Mouse (Mus musculus): ENCODE measurements at regions not wholly inside any gene's neighbourhood (a gene's known extent, or its start where the extent isn't known, plus 50 kb on each side); places are given as distances from the start of the nearest gene placed in this dataset.

DNA sequence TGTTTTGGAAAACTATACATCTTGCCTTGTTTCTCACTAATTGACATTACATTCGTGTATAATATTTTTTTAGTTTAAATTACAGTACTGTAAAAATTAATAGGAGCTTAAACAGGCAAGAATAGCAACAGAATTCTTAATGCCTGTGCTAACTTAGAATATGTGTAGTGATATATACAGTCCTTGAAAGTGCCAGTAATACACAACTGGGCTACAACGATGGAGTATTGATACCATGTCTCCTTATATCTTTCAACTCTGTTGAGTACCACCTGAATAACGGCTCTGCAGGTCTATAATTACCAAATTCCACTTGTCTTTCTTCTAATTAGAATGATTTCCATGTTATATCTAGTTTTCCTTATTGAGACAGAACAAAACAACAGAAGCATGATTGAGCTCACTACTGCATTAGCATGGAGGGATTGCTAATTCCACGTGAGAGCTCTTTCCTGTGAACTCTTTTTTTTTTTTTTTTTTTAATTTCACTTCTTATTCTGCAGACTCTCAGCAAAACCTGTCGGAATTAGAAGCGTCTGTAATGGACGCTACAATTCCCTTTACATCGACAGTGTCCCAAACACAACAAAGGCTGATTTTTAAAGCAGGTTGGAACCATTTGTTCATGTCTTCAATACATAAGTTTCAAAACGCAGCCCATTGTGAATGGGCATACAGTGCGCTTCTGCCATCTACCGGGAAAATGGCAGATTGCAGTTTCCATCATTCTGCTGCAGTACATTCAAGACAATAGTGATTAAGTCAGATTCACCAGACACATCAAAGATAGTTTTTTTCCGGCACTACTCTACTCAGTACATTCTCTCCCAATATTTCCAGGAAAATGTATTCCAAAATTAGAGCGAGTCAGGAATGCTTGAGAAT, 300.8 kb upstream of the Gpc5 start:
- ATAC-seq (ENCODE audit: low FRiP score) (peak; percentile 88), DNase-seq (ENCODE audit: low spot score) (peak; percentile 96)
- Histone ChIP-seq H3K4me3 (replicated peaks; ENCODE audit: low read length) (no peak overlapping the region), H3K9ac (0 out of 2 replicates have a peak overlapping the region, but pooled peaks have one; percentile 4), H3K4me1 (replicated peaks; ENCODE audit: control insufficient read depth, insufficient read depth, low read length) (no peaks in the 10 kb centered on the region), H3K27ac (peak overlapping the region; percentile 30; the same call in 1 of the 2 replicates), H3K27me3 (ENCODE audit: control insufficient read depth, insufficient read depth, low read length) (no peaks in the 10 kb centered on the region), H3K36me3 (replicated peaks; ENCODE audit: control insufficient read depth, insufficient read depth) (no peaks in the 10 kb centered on the region), H3K9me3 (ENCODE audit: control insufficient read depth, low read length) (no peaks in the 10 kb centered on the region), H3K4me2 (replicated peaks) (peak overlapping the region; percentile 43)
- WGBS: 20% methylated on average over 13 of the region's 13 CpGs

DNA sequence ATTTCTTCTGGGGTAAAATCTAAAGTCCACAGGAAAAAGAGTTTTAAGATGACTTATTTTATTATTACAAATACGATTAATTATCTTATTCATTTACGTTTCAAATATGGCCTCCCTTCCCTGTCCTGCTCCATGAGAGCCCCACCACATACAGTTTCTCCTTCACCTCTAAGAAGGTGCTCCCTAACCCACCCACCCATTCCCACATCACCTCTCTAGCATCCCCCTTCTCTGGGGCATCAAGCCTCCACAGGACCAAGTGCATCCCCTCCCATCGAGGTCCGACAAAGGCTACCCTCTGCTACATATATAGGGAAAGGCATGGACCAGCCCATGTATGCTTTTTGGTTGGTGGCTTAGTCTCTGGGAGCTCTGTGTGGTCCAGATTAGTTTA, 300.2 kb upstream of the Gpc5 start:
- peak overlapping the region; percentile 43; the same call in 1 of the 2 replicates for H3K4me2 ChIP-seq (replicated peaks)

GRCm38 (mm10) chr14:114804643-114805042, 287.4 kb upstream of the Gpc5 start:
- Histone ChIP-seq H3K36me3 (replicated peaks; ENCODE audit: control insufficient read depth, insufficient read depth) (no peaks in the 10 kb centered on the region), H3K9ac (no peak overlapping the region), H3K27ac (no peak overlapping the region), H3K27me3 (ENCODE audit: control insufficient read depth, insufficient read depth, low read length) (no peaks in the 10 kb centered on the region), H3K9me3 (ENCODE audit: control insufficient read depth, low read length) (no peaks in the 10 kb centered on the region), H3K4me1 (replicated peaks; ENCODE audit: control insufficient read depth, insufficient read depth, low read length) (no peaks in the 10 kb centered on the region), H3K4me2 (replicated peaks) (no peak overlapping the region), H3K4me3 (replicated peaks; ENCODE audit: low read length) (no peak overlapping the region)
- DNase-seq (ENCODE audit: low spot score) (no peak), ATAC-seq (ENCODE audit: low FRiP score) (no peak)
- WGBS: 77% methylated on average over 11 of the region's 11 CpGs

More for the DNA sequence above, 300.2 kb upstream of the Gpc5 start:
- Histone ChIP-seq H3K4me1 (replicated peaks; ENCODE audit: control insufficient read depth, insufficient read depth, low read length) (no peaks in the 10 kb centered on the region), H3K9ac (no peak overlapping the region), H3K4me3 (replicated peaks; ENCODE audit: low read length) (no peak overlapping the region), H3K9me3 (ENCODE audit: control insufficient read depth, low read length) (no peaks in the 10 kb centered on the region), H3K27me3 (ENCODE audit: control insufficient read depth, insufficient read depth, low read length) (no peaks in the 10 kb centered on the region), H3K27ac (no peak overlapping the region), H3K36me3 (replicated peaks; ENCODE audit: control insufficient read depth, insufficient read depth) (no peaks in the 10 kb centered on the region)
- ATAC-seq (ENCODE audit: low FRiP score): peak; percentile 22; the same call in 1 of the 2 replicates
- WGBS: 71% methylated on average over 4 of the region's 4 CpGs
- DNase-seq (ENCODE audit: low spot score): no peak

- H3K4me1 ChIP-seq (replicated peaks; ENCODE audit: control insufficient read depth, insufficient read depth, low read length): no peaks in the 10 kb centered on the region
- ATAC-seq (ENCODE audit: low FRiP score) (no peak), DNase-seq (ENCODE audit: low spot score) (no peak)
- no peak overlapping the region for H3K4me2 ChIP-seq (replicated peaks)
- no peak overlapping the region for H3K9ac ChIP-seq
- 53% methylated on average over 2 of the region's 2 CpGs for WGBS
- no peaks in the 10 kb centered on the region for H3K27me3 ChIP-seq (ENCODE audit: control insufficient read depth, insufficient read depth, low read length)
- H3K9me3 ChIP-seq (ENCODE audit: control insufficient read depth, low read length): no peaks in the 10 kb centered on the region
- no peak overlapping the region for H3K4me3 ChIP-seq (replicated peaks; ENCODE audit: low read length)
- no peak overlapping the region for H3K27ac ChIP-seq
- no peaks in the 10 kb centered on the region for H3K36me3 ChIP-seq (replicated peaks; ENCODE audit: control insufficient read depth, insufficient read depth)
Observed at GRCm38 (mm10) chr14:114808621-114809020, 283.4 kb upstream of the Gpc5 start.

DNA sequence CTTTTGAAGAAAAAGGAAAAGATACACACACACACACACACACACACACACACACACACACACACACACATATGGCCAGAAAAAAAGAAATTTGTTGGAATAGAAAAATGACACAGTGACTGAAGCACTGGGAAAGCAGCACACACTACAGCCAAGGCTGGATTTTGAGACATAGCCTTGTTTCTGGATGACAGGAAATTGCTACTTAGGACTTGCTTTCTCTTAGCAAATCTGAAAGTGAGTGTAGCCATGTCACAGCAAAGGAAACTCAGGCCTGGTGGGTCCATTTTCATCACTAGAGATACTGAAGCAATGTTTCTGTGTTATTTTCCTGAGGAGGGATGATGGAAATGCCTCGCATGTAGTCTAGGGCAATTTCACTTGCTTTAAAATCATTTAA, 271.3 kb upstream of the Gpc5 start:
- Histone ChIP-seq H3K27ac (no peak overlapping the region), H3K4me2 (replicated peaks) (no peak overlapping the region), H3K4me3 (replicated peaks; ENCODE audit: low read length) (no peak overlapping the region), H3K4me1 (replicated peaks; ENCODE audit: control insufficient read depth, insufficient read depth, low read length) (0 out of 2 replicates have a peak, but pooled peaks cover 4% of the 10 kb centered on the region), H3K36me3 (replicated peaks; ENCODE audit: control insufficient read depth, insufficient read depth) (no peaks in the 10 kb centered on the region), H3K9ac (no peak overlapping the region), H3K27me3 (ENCODE audit: control insufficient read depth, insufficient read depth, low read length) (no peaks in the 10 kb centered on the region), H3K9me3 (ENCODE audit: control insufficient read depth, low read length) (no peaks in the 10 kb centered on the region)
- no peak for ATAC-seq (ENCODE audit: low FRiP score)
- WGBS: 39% methylated on average over 1 of the region's 1 CpGs
- DNase-seq (ENCODE audit: low spot score): no peak

- ATAC-seq (ENCODE audit: low FRiP score): no peak
- H3K36me3 ChIP-seq (replicated peaks; ENCODE audit: control insufficient read depth, insufficient read depth): no peaks in the 10 kb centered on the region
- WGBS: 24% methylated on average over 2 of the region's 2 CpGs
- H3K4me2 ChIP-seq (replicated peaks): no peak overlapping the region
- DNase-seq (ENCODE audit: low spot score): no peak
- no peak overlapping the region for H3K4me3 ChIP-seq (replicated peaks; ENCODE audit: low read length)
- 0 out of 2 replicates have a peak, but pooled peaks cover 4% of the 10 kb centered on the region for H3K4me1 ChIP-seq (replicated peaks; ENCODE audit: control insufficient read depth, insufficient read depth, low read length)
- H3K27me3 ChIP-seq (ENCODE audit: control insufficient read depth, insufficient read depth, low read length): no peaks in the 10 kb centered on the region
- H3K9ac ChIP-seq: no peak overlapping the region
- no peak overlapping the region; the same call in 1 of the 2 replicates for H3K27ac ChIP-seq
- H3K9me3 ChIP-seq (ENCODE audit: control insufficient read depth, low read length): no peaks in the 10 kb centered on the region
Observed at GRCm38 (mm10) chr14:114821098-114821594, 270.9 kb upstream of the Gpc5 start.

DNA sequence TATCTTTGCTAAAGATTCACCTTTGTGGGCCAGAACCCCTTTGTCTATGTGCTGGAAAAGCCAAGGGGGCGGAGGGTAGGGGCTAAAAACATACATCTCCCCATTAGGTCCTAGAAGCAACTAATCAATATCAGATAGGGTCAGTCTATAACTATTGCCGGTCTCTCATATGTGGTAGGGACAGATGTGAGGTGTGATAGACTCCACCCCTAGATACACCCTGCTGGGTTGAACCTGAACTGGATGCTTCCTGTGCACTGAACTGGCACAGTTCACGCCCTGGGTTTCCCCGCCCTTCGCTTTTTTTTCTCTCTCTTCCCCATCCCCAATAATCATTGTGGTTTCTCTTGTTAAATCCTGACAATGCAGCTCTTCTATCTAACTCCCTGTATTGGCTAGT, 270.3 kb upstream of the Gpc5 start:
- no peaks in the 10 kb centered on the region for H3K27me3 ChIP-seq (ENCODE audit: control insufficient read depth, insufficient read depth, low read length)
- no peaks in the 10 kb centered on the region for H3K36me3 ChIP-seq (replicated peaks; ENCODE audit: control insufficient read depth, insufficient read depth)
- H3K4me2 ChIP-seq (replicated peaks): no peak overlapping the region
- WGBS: 81% methylated on average over 5 of the region's 5 CpGs
- H3K9me3 ChIP-seq (ENCODE audit: control insufficient read depth, low read length): no peaks in the 10 kb centered on the region
- H3K4me3 ChIP-seq (replicated peaks; ENCODE audit: low read length): no peak overlapping the region
- no peak overlapping the region for H3K9ac ChIP-seq
- 0 out of 2 replicates have a peak, but pooled peaks cover 4% of the 10 kb centered on the region for H3K4me1 ChIP-seq (replicated peaks; ENCODE audit: control insufficient read depth, insufficient read depth, low read length)
- no peak for DNase-seq (ENCODE audit: low spot score)
- no peak overlapping the region for H3K27ac ChIP-seq
- ATAC-seq (ENCODE audit: low FRiP score): no peak

DNA sequence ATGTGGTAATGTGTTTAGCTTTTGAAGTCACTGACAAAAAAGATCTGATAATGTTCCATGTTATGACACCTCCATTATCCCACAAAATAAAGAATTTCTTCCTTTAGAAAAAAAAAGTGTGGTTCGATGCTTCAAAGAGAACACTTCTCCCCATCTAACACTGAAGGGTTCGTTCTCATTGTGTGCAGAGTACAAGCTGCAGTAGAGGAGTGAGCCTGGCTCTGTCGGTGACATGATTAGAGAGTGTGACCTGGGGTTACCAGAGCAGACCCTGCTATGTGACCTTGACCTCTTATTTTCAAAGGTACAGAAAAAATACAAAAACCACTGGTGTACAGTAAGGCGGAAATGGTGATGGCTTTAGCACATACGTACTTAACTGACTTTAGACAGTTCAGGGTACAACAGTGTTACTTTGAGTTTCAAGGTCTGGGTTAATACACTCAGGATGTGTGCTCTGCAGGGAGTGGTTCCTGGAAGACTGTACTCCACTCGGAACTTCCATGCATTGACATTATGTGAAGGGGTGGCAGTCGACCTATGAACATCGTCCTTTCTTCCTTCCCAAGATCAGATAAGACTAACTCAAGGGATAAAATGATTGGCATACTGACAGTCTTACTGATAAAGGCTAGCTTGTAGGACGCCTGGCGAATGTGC, 265.2 kb upstream of the Gpc5 start:
- H3K9me3 ChIP-seq (ENCODE audit: control insufficient read depth, low read length): no peaks in the 10 kb centered on the region
- no peak overlapping the region for H3K4me2 ChIP-seq (replicated peaks)
- no peak overlapping the region for H3K4me3 ChIP-seq (replicated peaks; ENCODE audit: low read length)
- no peaks in the 10 kb centered on the region for H3K36me3 ChIP-seq (replicated peaks; ENCODE audit: control insufficient read depth, insufficient read depth)
- H3K9ac ChIP-seq: no peak overlapping the region
- WGBS: 75% methylated on average over 10 of the region's 10 CpGs
- H3K27me3 ChIP-seq (ENCODE audit: control insufficient read depth, insufficient read depth, low read length): no peaks in the 10 kb centered on the region
- ATAC-seq (ENCODE audit: low FRiP score) (no peak), DNase-seq (ENCODE audit: low spot score) (no peak)
- 0 out of 2 replicates have a peak, but pooled peaks cover 5% of the 10 kb centered on the region for H3K4me1 ChIP-seq (replicated peaks; ENCODE audit: control insufficient read depth, insufficient read depth, low read length)
- H3K27ac ChIP-seq: no peak overlapping the region

GRCm38 (mm10) chr14:114829310-114829709, 262.7 kb upstream of the Gpc5 start:
- Histone ChIP-seq H3K36me3 (replicated peaks; ENCODE audit: control insufficient read depth, insufficient read depth) (no peaks in the 10 kb centered on the region), H3K4me3 (replicated peaks; ENCODE audit: low read length) (no peak overlapping the region), H3K4me1 (replicated peaks; ENCODE audit: control insufficient read depth, insufficient read depth, low read length) (0 out of 2 replicates have a peak, but pooled peaks cover 5% of the 10 kb centered on the region), H3K27ac (no peak overlapping the region), H3K9me3 (ENCODE audit: control insufficient read depth, low read length) (no peaks in the 10 kb centered on the region), H3K4me2 (replicated peaks) (no peak overlapping the region), H3K9ac (no peak overlapping the region), H3K27me3 (ENCODE audit: control insufficient read depth, insufficient read depth, low read length) (no peaks in the 10 kb centered on the region)
- 37% methylated on average over 2 of the region's 2 CpGs for WGBS
- ATAC-seq (ENCODE audit: low FRiP score): no peak
- DNase-seq (ENCODE audit: low spot score): no peak

Measured in hindbrain, embryonic 14.5 days (tissue).